Mouse (Mus musculus) thymus, adult 2 months (tissue): ENCODE data around the gene Tceanc2.

ENCODE experiments used
- CTCF ChIP-seq: fragments of 200-500 bp; IDR thresholded peaks from 2 replicates; pipeline ENCODE4 v1.5.1; 2012; ENCODE audit warnings: mild to moderate bottlenecking, control low read depth, low read length, moderate library complexity, borderline replicate concordance; ENCODE audit not compliant: control insufficient read depth, poor library complexity, insufficient read depth; ENCODE audit errors: extremely low read depth
- POLR2A ChIP-seq: fragments of 200-500 bp; IDR thresholded peaks from 2 replicates; pipeline ENCODE4 v1.6.1; 2012; ENCODE audit warnings: mild to moderate bottlenecking, low read length, control low read depth, moderate library complexity; ENCODE audit not compliant: control insufficient read depth, poor library complexity, insufficient read depth; ENCODE audit errors: extremely low read depth

GRCm38 (mm10) chr4:107193841-107194240, 14.9 kb upstream of the Tceanc2 start:
- TF ChIP-seq POLR2A, result no peak
- no peak for TF ChIP-seq CTCF
